Mouse (Mus musculus) heart, embryonic 11.5 days (tissue): Measurements from ENCODE around the gene Rce1. TPM values are rescaled to one million over a fixed set of nuclear protein-coding genes. Genes with fewer than 3 reads are reported as not detected.
A peak's percentile ranks its signal among the peaks of the same experiment; 100 is the strongest.

Experiments used
- ATAC-seq: fragments of 200-750 bp; cut with Nextera tagmentation; replicated peaks from 2 replicates; pipeline ENCODE4 v1.8.0; 2017; ENCODE audit warnings: moderate library complexity; ENCODE audit not compliant: insufficient number of reproducible peaks, low FRiP score, low TSS enrichment
- H3K27ac ChIP-seq: fragments of 300-500 bp; sonication (generic); 2 replicates; pipeline ENCODE4 v1.5.1; 2014; ENCODE audit warnings: mild to moderate bottlenecking, low read depth, low read length
- H3K27me3 ChIP-seq: fragments of 300-500 bp; sonication (generic); 2 replicates; pipeline ENCODE4 v1.6.1; 2014; ENCODE audit warnings: mild to moderate bottlenecking, low read length, mixed read lengths; ENCODE audit not compliant: control insufficient read depth, insufficient read depth
- H3K36me3 ChIP-seq: fragments of 300-500 bp; sonication (generic); 2 replicates; pipeline ENCODE4 v1.6.1; 2014; ENCODE audit warnings: mild to moderate bottlenecking, low read length, moderate library complexity, mixed read lengths; ENCODE audit not compliant: control insufficient read depth, insufficient read depth
- H3K4me1 ChIP-seq: fragments of 300-500 bp; sonication (generic); 2 replicates; pipeline ENCODE4 v1.6.1; 2014; ENCODE audit warnings: low read length; ENCODE audit not compliant: control insufficient read depth, insufficient read depth
- H3K4me2 ChIP-seq: fragments of 300-500 bp; sonication (generic); 2 replicates; pipeline ENCODE4 v1.6.1; 2014; ENCODE audit warnings: mild to moderate bottlenecking, moderate library complexity
- H3K4me3 ChIP-seq: fragments of 300-500 bp; sonication (generic); 2 replicates; pipeline ENCODE4 v1.5.1; 2014; ENCODE audit warnings: low read depth, low read length
- H3K9ac ChIP-seq: fragments of 300-500 bp; sonication (generic); 2 replicates; pipeline ENCODE4 v1.6.1; 2014; ENCODE audit warnings: mild to moderate bottlenecking, low read depth, low read length, moderate library complexity
- H3K9me3 ChIP-seq: fragments of 300-500 bp; sonication (generic); replicated peaks from 2 replicates; pipeline ENCODE4 v1.6.1; 2016; ENCODE audit warnings: low read length; ENCODE audit not compliant: control insufficient read depth
- WGBS: fragments of 180-500 bp; shearing (Covaris S2); extraction: QIAGEN DNeasy Blood & Tissue Kit; methylation state at CpG from one replicate; pipeline ENCODE4 v1.1.7; 2014; ENCODE audit not compliant: insufficient replicate concordance; 5-methylcytosine and 5-hydroxymethylcytosine counted together
- polyA plus RNA-seq: library from polyadenylated mRNA; unstranded; fragments of >200 nt; fragmentation: Nextera tagmentation; extraction: Ambion mirVana; gene quantifications from 2 replicates; pipeline ENCODE4 v1.2.1, GENCODE M21; 2014

Rce1 gene
- polyA plus RNA-seq, 1 experiment from 2014 or later = 39.0 TPM

DNA sequence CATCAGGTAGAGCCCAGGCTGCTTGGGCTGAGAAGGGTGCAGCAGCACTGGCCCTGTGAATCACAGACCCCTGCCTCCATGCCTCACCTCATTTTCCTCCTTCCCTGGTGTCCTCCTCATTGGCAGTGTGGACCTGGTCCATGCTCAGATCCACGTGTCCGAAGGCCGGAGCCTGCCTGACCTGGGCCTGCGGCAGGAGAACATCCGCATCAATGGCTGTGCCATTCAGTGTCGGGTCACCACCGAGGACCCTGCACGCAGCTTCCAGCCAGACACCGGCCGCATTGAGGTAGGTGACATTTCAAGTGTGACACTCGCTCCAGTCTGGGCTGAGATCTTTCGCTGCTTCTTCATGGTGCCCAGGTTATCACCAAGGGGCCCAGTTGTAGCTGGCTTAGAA is 18.0 kb downstream of the Rce1 start:
- Histone ChIP-seq H3K4me2 (no peak overlapping the region), H3K4me1 (peaks cover 3% of the 10 kb centered on the region; the same call in 1 of the 2 replicates), H3K9ac (no peak overlapping the region), H3K4me3 (no peak overlapping the region), H3K36me3 (peaks cover 5% of the 10 kb centered on the region), H3K27me3 (peaks cover 2% of the 10 kb centered on the region; the same call in 1 of the 2 replicates), H3K9me3 (no peaks in the 10 kb centered on the region), H3K27ac (no peak overlapping the region)
- WGBS = 87% methylated on average over 12 of the region's 12 CpGs
- no peak for ATAC-seq

DNA sequence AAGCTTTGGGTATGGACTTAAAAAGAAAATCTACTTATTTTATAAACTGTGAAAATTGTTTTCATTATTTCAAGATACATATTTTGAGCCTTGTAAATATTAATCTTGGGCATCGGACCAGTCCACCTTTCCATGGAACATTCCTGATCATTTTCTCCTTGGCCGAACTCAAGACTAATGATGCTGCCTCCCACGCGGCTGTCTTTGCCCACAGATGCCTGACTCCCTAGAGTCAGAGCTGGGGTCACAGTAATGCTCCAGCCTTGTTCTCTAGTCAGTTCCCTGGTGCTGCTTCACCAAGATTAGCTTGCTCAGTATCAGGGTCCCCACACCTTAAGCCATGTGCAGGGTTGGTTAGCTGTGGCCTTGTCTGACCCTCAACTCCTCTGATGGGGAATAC is 19.8 kb downstream of the Rce1 start:
- no peak overlapping the region for H3K4me2 ChIP-seq
- H3K4me3 ChIP-seq = no peak overlapping the region
- ATAC-seq = no peak
- H3K36me3 ChIP-seq = no peaks in the 10 kb centered on the region
- no peaks in the 10 kb centered on the region for H3K9me3 ChIP-seq
- H3K4me1 ChIP-seq = peaks cover 3% of the 10 kb centered on the region; the same call in 1 of the 2 replicates
- no peak overlapping the region for H3K9ac ChIP-seq
- 84% methylated on average over 4 of the region's 4 CpGs for whole genome bisulfite sequencing
- H3K27me3 ChIP-seq = peaks cover 2% of the 10 kb centered on the region; the same call in 1 of the 2 replicates
- H3K27ac ChIP-seq = no peak overlapping the region

- peak; percentile 42 for ATAC-seq
- 37% methylated on average over 24 of the region's 24 CpGs for WGBS
- H3K4me2 ChIP-seq = peak overlapping the region; percentile 46
Observed at GRCm38 (mm10) chr19:4603801-4604723, 21.4 kb downstream of the Rce1 start.

DNA sequence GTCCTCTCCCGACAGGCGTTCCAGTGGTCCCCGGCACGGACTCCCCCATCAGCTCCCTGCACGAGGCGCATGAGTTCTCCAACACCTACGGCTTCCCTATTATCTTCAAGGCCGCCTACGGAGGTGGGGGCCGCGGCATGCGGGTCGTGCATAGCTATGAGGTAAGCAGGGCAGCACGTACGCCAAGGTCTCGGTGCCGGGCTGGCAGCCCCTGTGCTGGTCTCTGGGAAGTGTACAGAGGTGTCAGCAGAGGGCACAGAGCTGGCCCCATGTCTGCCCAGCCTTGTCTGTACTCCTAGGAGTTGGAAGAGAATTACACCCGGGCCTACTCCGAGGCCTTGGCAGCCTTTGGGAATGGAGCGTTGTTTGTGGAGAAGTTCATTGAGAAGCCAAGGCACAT is 23.0 kb downstream of the Rce1 start:
- Histone ChIP-seq H3K27ac (no peak overlapping the region), H3K27me3 (peaks cover 2% of the 10 kb centered on the region; the same call in 1 of the 2 replicates), H3K4me2 (no peak overlapping the region), H3K4me1 (peaks cover 3% of the 10 kb centered on the region; the same call in 1 of the 2 replicates), H3K9ac (no peak overlapping the region), H3K4me3 (no peak overlapping the region), H3K36me3 (no peaks in the 10 kb centered on the region), H3K9me3 (no peaks in the 10 kb centered on the region)
- WGBS = 83% methylated on average over 20 of the region's 20 CpGs
- no peak for ATAC-seq

More at GRCm38 (mm10) chr19:4603801-4604723, 21.4 kb downstream of the Rce1 start:
- no peak overlapping the region for H3K4me3 ChIP-seq
- peaks cover 2% of the 10 kb centered on the region; the same call in 1 of the 2 replicates for H3K27me3 ChIP-seq
- H3K9ac ChIP-seq = no peak overlapping the region; the same call in 1 of the 2 replicates
- no peak overlapping the region for H3K27ac ChIP-seq
- peaks cover 3% of the 10 kb centered on the region; the same call in 1 of the 2 replicates for H3K4me1 ChIP-seq
- no peaks in the 10 kb centered on the region for H3K36me3 ChIP-seq
- H3K9me3 ChIP-seq = no peaks in the 10 kb centered on the region

- Histone ChIP-seq H3K27me3 (no peaks in the 10 kb centered on the region), H3K36me3 (no peaks in the 10 kb centered on the region), H3K4me3 (no peak overlapping the region), H3K9me3 (no peaks in the 10 kb centered on the region), H3K27ac (no peak overlapping the region), H3K9ac (no peak overlapping the region), H3K4me1 (no peaks in the 10 kb centered on the region), H3K4me2 (no peak overlapping the region)
- no peak for ATAC-seq
- WGBS = 69% methylated on average over 2 of the region's 2 CpGs
Observed at GRCm38 (mm10) chr19:4596071-4596470, 29.4 kb downstream of the Rce1 start.

- no peak overlapping the region for H3K9ac ChIP-seq
- no peaks in the 10 kb centered on the region for H3K36me3 ChIP-seq
- H3K4me2 ChIP-seq = no peak overlapping the region
- H3K9me3 ChIP-seq = no peaks in the 10 kb centered on the region
- ATAC-seq = no peak
- H3K4me3 ChIP-seq = no peak overlapping the region
- no peaks in the 10 kb centered on the region for H3K27me3 ChIP-seq
- H3K4me1 ChIP-seq = no peaks in the 10 kb centered on the region
- 58% methylated on average over 7 of the region's 7 CpGs for WGBS
- H3K27ac ChIP-seq = no peak overlapping the region
Observed at GRCm38 (mm10) chr19:4593792-4594522, 31.5 kb downstream of the Rce1 start.

- H3K27ac ChIP-seq = no peak overlapping the region
- no peaks in the 10 kb centered on the region for H3K36me3 ChIP-seq
- H3K9me3 ChIP-seq = no peaks in the 10 kb centered on the region
- no peak overlapping the region for H3K4me2 ChIP-seq
- H3K4me1 ChIP-seq = no peaks in the 10 kb centered on the region
- ATAC-seq = no peak
- no peaks in the 10 kb centered on the region for H3K27me3 ChIP-seq
- no peak overlapping the region for H3K4me3 ChIP-seq
- H3K9ac ChIP-seq = no peak overlapping the region
- 80% methylated on average over 3 of the region's 3 CpGs for WGBS
Observed at GRCm38 (mm10) chr19:4590025-4590424, 35.4 kb downstream of the Rce1 start.

GRCm38 (mm10) chr19:4589081-4589480 is 36.4 kb downstream of the Rce1 start:
- ATAC-seq = no peak
- Histone ChIP-seq H3K9me3 (no peaks in the 10 kb centered on the region), H3K9ac (no peak overlapping the region), H3K4me3 (no peak overlapping the region), H3K27ac (no peak overlapping the region), H3K36me3 (no peaks in the 10 kb centered on the region), H3K4me1 (no peaks in the 10 kb centered on the region), H3K27me3 (no peaks in the 10 kb centered on the region), H3K4me2 (no peak overlapping the region)
- WGBS = 67% methylated on average over 1 of the region's 1 CpGs
